ENCODE assay signal across 8 mouse cellular contexts in the genomic region with DNA sequence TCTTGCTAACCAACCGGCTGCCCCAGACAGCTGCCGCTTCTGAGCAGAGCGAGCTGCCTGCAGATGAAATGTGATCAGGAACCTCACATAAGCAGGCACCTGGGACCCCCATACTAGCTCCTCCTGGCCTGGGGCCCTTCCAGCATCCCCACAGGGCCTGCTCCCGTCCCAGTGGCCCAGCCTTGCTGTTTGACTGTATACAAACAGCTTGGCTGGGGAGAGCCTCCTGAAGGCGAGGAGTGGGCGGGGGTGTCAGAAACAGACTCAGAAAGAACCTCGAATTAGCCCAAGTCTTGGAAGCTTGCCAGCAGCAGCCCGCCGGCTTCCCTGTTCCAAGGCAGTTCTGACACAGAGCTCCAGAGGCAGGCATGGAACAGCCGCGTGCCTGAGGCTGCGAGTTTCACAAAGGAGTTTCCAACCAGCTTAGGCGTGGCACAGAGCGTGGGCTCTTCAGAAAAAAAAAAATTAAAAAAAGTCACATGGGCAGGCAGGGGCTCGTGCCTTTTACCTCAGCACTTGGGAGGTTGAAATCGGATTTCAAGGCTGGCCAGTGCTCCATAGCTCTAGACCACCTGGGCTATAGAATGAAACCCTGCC. TPM values are rescaled to one million over a fixed set of nuclear protein-coding genes. Genes with fewer than 3 reads are reported as not detected.
A peak's percentile ranks its signal among the peaks of the same experiment; 100 is the strongest.
DNase-seq lines count a peak whose midpoint lies in the region; ATAC-seq and TF ChIP-seq lines count a peak whose summit lies in the region.

No protein-coding gene starts in this region.

- H3K79me2 ChIP-seq in C2C12 (ENCODE audit: control insufficient read depth, insufficient read depth), result no peaks in the 10 kb centered on the region

- H3K9ac ChIP-seq in forebrain, embryonic 14.5 days (ENCODE audit: low read length), result peak overlapping the region; percentile 35; the same call in 1 of the 2 replicates
- H3K9ac ChIP-seq in heart, postnatal 0 days (replicated peaks; ENCODE audit: low read depth, low read length), result 0 out of 2 replicates have a peak overlapping the region, but pooled peaks have one; percentile 13
- no peak overlapping the region; the same call in 1 of the 2 replicates for H3K9ac ChIP-seq in stomach, embryonic 15.5 days

- H3ac ChIP-seq in C2C12 (ENCODE audit: control insufficient read depth, insufficient read length, low read depth), result no peak overlapping the region

- H3K27ac ChIP-seq in forebrain, embryonic 14.5 days (ENCODE audit: low read depth, low read length), result peak overlapping the region; percentile 86
- H3K27ac ChIP-seq in heart, postnatal 0 days (ENCODE audit: low read depth), result peak overlapping the region; percentile 40; the same call in 1 of the 2 replicates
- H3K27ac ChIP-seq in stomach, embryonic 15.5 days, result peak overlapping the region; percentile 90

- 7% methylated on average over 16 of the region's 16 CpGs for WGBS in forebrain, embryonic 14.5 days
- WGBS in heart, postnatal 0 days, result 14% methylated on average over 16 of the region's 16 CpGs
- WGBS in stomach, embryonic 15.5 days, result 10% methylated on average over 16 of the region's 16 CpGs

- no peaks in the 10 kb centered on the region for H3K9me3 ChIP-seq in forebrain, embryonic 14.5 days (replicated peaks; ENCODE audit: control insufficient read depth, low read length)
- H3K9me3 ChIP-seq in heart, postnatal 0 days (replicated peaks; ENCODE audit: control insufficient read depth, low read length), result no peaks in the 10 kb centered on the region
- H3K9me3 ChIP-seq in stomach, embryonic 15.5 days, result no peaks in the 10 kb centered on the region

- no peak overlapping the region for H3K4me3 ChIP-seq in C2C12 (ENCODE audit: insufficient read depth, poor library complexity, severe bottlenecking)
- H3K4me3 ChIP-seq in forebrain, embryonic 14.5 days (ENCODE audit: low read depth, low read length), result no peak overlapping the region
- no peak overlapping the region for H3K4me3 ChIP-seq in heart, postnatal 0 days (ENCODE audit: low read depth, low read length)
- H3K4me3 ChIP-seq in stomach, embryonic 15.5 days (replicated peaks), result no peak overlapping the region

- peak; percentile 92 for ATAC-seq in forebrain, embryonic 14.5 days
- peak; percentile 56; the same call in 1 of the 2 replicates for ATAC-seq in heart, postnatal 0 days (ENCODE audit: insufficient read depth, low read depth)
- peak; percentile 45; the same call in 1 of the 2 replicates for ATAC-seq in stomach, embryonic 15.5 days (ENCODE audit: insufficient read depth, low FRiP score, low read depth)
- ATAC-seq in erythroid progenitor cell, adult 5-6 weeks (replicated peaks; ENCODE audit: low FRiP score, poor library complexity, severe bottlenecking), result no peak

- H3K4me2 ChIP-seq in forebrain, embryonic 14.5 days (ENCODE audit: low read length), result peak overlapping the region; percentile 29; the same call in 1 of the 2 replicates
- H3K4me2 ChIP-seq in heart, postnatal 0 days (ENCODE audit: low read depth, low read length), result no peak overlapping the region
- peak overlapping the region; percentile 32 for H3K4me2 ChIP-seq in stomach, embryonic 15.5 days

- TF ChIP-seq CTCF in C2C12 (IDR thresholded peaks at IDR 0.05; ENCODE audit: control insufficient read depth, insufficient read depth, insufficient read length), result no peak
- no peak for TF ChIP-seq CTCF in heart, postnatal 0 days (IDR thresholded peaks at IDR 0.05; ENCODE audit: low read depth)

- no peaks in the 10 kb centered on the region for H3K79me3 ChIP-seq in C2C12 (ENCODE audit: low read depth)

- peaks cover 11% of the 10 kb centered on the region for H3K4me1 ChIP-seq in forebrain, embryonic 14.5 days (ENCODE audit: control insufficient read depth, insufficient read depth, low read length)
- peaks cover 15% of the 10 kb centered on the region for H3K4me1 ChIP-seq in heart, postnatal 0 days (ENCODE audit: control insufficient read depth, insufficient read depth)
- H3K4me1 ChIP-seq in stomach, embryonic 15.5 days, result peaks cover 36% of the 10 kb centered on the region

- H3K27me3 ChIP-seq in C2C12 (ENCODE audit: control insufficient read depth, insufficient read depth, insufficient read length), result no peaks in the 10 kb centered on the region
- H3K27me3 ChIP-seq in forebrain, embryonic 14.5 days (replicated peaks; ENCODE audit: control insufficient read depth, insufficient read depth, low read length), result no peaks in the 10 kb centered on the region
- H3K27me3 ChIP-seq in heart, postnatal 0 days (ENCODE audit: control insufficient read depth, insufficient read depth, low read length), result no peaks in the 10 kb centered on the region
- no peaks in the 10 kb centered on the region for H3K27me3 ChIP-seq in stomach, embryonic 15.5 days (replicated peaks)

- no peaks in the 10 kb centered on the region for H3K36me3 ChIP-seq in C2C12 (ENCODE audit: control insufficient read depth, insufficient read depth)
- H3K36me3 ChIP-seq in forebrain, embryonic 14.5 days (ENCODE audit: control insufficient read depth, insufficient read depth, low read length), result no peaks in the 10 kb centered on the region
- no peaks in the 10 kb centered on the region for H3K36me3 ChIP-seq in heart, postnatal 0 days (replicated peaks; ENCODE audit: control insufficient read depth, insufficient read depth, low read length)
- no peaks in the 10 kb centered on the region for H3K36me3 ChIP-seq in stomach, embryonic 15.5 days

- no peak for TF ChIP-seq EP300 in heart, postnatal 0 days (IDR thresholded peaks at IDR 0.05; ENCODE audit: low read depth)

- peak; percentile 82 for DNase-seq in R1 (ENCODE audit: low read depth, low spot score)
- peak; percentile 98 for DNase-seq in forebrain, embryonic 14.5 days (ENCODE audit: low spot score)
- peak; percentile 71 for DNase-seq in heart, postnatal 0 days (ENCODE audit: low spot score)
- DNase-seq in layer of hippocampus, adult 9-11 months, result peak; percentile 96
- peak; percentile 90 for DNase-seq in lung, postnatal 36 days

TF ChIP-seq in C2C12, 6 proteins besides CTCF, POLR2A, EP300 and RAD21:
- peak; percentile 45 for TF ChIP-seq USF1 (IDR thresholded peaks at IDR 0.05; ENCODE audit: low read depth)
- no peak for TF ChIP-seq MYOG (IDR thresholded peaks at IDR 0.05; ENCODE audit: control insufficient read depth, extremely low read depth, insufficient read length)
- TF ChIP-seq MYOD1 (IDR thresholded peaks at IDR 0.05; ENCODE audit: control insufficient read depth, insufficient read length, low read depth), result no peak

RNA-seq across cellular contexts. Expression of a gene that starts 36.2 kb away (rescaled TPM):
- polyA plus RNA-seq in C2C12 (2012; fragmentation: generic; extraction: Trizol), result 1.2 TPM
- 7.1 and 10.6 TPM in 2 replicates for polyA plus RNA-seq in forebrain, embryonic 14.5 days (2014; fragmentation: Nextera tagmentation; extraction: Ambion mirVana)
- 5.7 TPM in 1 of 2 replicates, not detected in the other for total RNA-seq in heart, postnatal 0 days (2014; rRNA removed; ENCODE audit: low replicate concordance)
- polyA plus RNA-seq in heart, postnatal 0 days (2015; fragmentation: Nextera tagmentation; extraction: Ambion mirVana), result 1.8 and 2.4 TPM in 2 replicates
- polyA plus RNA-seq in stomach, embryonic 15.5 days (2015; fragmentation: Nextera tagmentation; extraction: Ambion mirVana), result 5.1 and 5.3 TPM in 2 replicates
- 2.5 TPM in 1 of 2 replicates, not detected in the other for total RNA-seq in erythroid progenitor cell, adult 5-6 weeks (2015; ENCODE audit: low replicate concordance)
- 0.08 TPM in 1 of 2 replicates, not detected in the other for total RNA-seq in erythroid progenitor cell, adult 5-6 weeks (2017; ENCODE audit: low replicate concordance)

RNA-seq across cellular contexts. Expression of a gene that starts 36.4 kb away (rescaled TPM):
- 125 TPM for polyA plus RNA-seq in C2C12 (2012; fragmentation: generic; extraction: Trizol)
- 161 and 163 TPM in 2 replicates for polyA plus RNA-seq in forebrain, embryonic 14.5 days (2014; fragmentation: Nextera tagmentation; extraction: Ambion mirVana)
- total RNA-seq in heart, postnatal 0 days (2014; rRNA removed; ENCODE audit: low replicate concordance), result 96.1 and 126 TPM in 2 replicates
- 116 and 123 TPM in 2 replicates for polyA plus RNA-seq in heart, postnatal 0 days (2015; fragmentation: Nextera tagmentation; extraction: Ambion mirVana)
- polyA plus RNA-seq in stomach, embryonic 15.5 days (2015; fragmentation: Nextera tagmentation; extraction: Ambion mirVana), result 175 and 179 TPM in 2 replicates
- total RNA-seq in erythroid progenitor cell, adult 5-6 weeks (2015; ENCODE audit: low replicate concordance), result 43.6 and 74.2 TPM in 2 replicates
- total RNA-seq in erythroid progenitor cell, adult 5-6 weeks (2017; ENCODE audit: low replicate concordance), result 48.6 and 57.6 TPM in 2 replicates

RNA-seq across cellular contexts. Expression of a gene that starts 55.7 kb away (rescaled TPM):
- polyA plus RNA-seq in C2C12 (2012; fragmentation: generic; extraction: Trizol), result 11.2 TPM
- 4.2 and 4.9 TPM in 2 replicates for polyA plus RNA-seq in forebrain, embryonic 14.5 days (2014; fragmentation: Nextera tagmentation; extraction: Ambion mirVana)
- total RNA-seq in heart, postnatal 0 days (2014; rRNA removed; ENCODE audit: low replicate concordance), result 16.5 and 16.6 TPM in 2 replicates
- 17.3 and 18.4 TPM in 2 replicates for polyA plus RNA-seq in heart, postnatal 0 days (2015; fragmentation: Nextera tagmentation; extraction: Ambion mirVana)
- 18.4 and 19.1 TPM in 2 replicates for polyA plus RNA-seq in stomach, embryonic 15.5 days (2015; fragmentation: Nextera tagmentation; extraction: Ambion mirVana)
- total RNA-seq in erythroid progenitor cell, adult 5-6 weeks (2015; ENCODE audit: low replicate concordance), result 1.1 and 4.6 TPM in 2 replicates
- total RNA-seq in erythroid progenitor cell, adult 5-6 weeks (2017; ENCODE audit: low replicate concordance), result 0.91 and 4.5 TPM in 2 replicates

Comparison
In these comparisons a context has a peak if more than half of its experiments do, and no peak if none do; other contexts are left out.
1. H3K27ac ChIP-seq: peak in every context shown above with its lines; median percentile 90 in stomach, embryonic 15.5 days; 86 in forebrain, embryonic 14.5 days; 40 in heart, postnatal 0 days.